Mouse (Mus musculus) T-cell, adult 66 days (primary cell): Measurements from ENCODE around the gene Vgll4. TPM values are rescaled to one million over a fixed set of nuclear protein-coding genes. Genes with fewer than 3 reads are reported as not detected.

ENCODE experiments used
- total RNA-seq, 2 experiments: library from RNA; stranded (reverse); gene quantifications; 3 replicates in 1 of 2; 4 replicates in 1 of 2; pipeline ENCODE4 v1.2.4; 2023

Gene Vgll4
- 100 to 1,000 TPM; 133 TPM for total RNA-seq

GRCm38 (mm10) chr6:114969213-114970120 is at the start of gene Vgll4:
Vgll4 (minus strand) TSS chr6:114969994.

Other genes starting within 250 kb of the Vgll4 start
- 10 to 100 TPM; 17.9 to 25.4 TPM for gene Tamm41, start 67.9 kb upstream of the Vgll4 start, total RNA-seq
- gene Syn2, start 164.9 kb upstream of the Vgll4 start, total RNA-seq = not detected